Mouse (Mus musculus) liver (tissue): ENCODE results near the gene Gprasp1.
"Not testable (repeated sequence)": the region's sequence is repeated elsewhere in the genome, so short reads cannot be mapped to it uniquely, and the experiment has no call there.

Experiments used
- DNase-seq: peaks from one replicate; pipeline ENCODE4 v3.0.0-alpha.2; 2020; ENCODE audit warnings: mixed read lengths

The Gprasp1 gene

DNA sequence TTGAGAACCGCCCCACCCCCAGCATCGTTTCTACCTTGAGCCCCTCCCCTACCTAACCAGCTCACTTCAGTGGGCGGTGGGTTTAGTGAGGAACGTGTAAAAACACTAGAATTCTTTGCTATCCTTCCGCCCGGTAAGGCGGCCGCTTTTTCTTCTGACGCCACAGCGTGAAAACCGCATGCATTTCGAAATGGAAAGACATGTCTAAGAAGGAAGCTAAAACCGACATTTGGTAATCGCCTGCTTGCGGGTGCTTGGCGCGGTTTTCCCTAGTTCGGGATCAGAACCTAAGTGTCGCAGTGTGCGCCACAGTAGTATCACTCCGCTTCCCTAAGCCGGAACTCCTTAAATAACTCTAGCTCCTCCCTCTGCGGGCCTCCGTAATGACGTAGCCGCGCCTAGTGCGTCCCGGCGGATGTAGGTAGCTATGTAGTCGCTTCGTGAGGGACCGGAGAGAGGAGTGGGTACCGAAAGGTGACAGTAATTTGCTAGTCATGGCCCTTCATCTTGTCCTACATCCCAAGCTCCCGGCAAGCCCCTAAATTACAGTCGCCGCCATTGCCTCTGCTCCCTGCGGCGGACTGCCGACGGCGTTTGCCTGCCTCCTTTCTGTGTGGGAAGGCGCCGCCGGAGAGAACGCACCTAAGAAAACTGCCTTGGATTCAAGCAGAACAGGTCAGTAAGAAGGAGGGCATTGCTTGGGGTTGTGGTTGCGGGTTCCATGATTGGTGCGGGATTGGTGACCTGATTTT lies at the start of gene Gprasp1, which contains the start of gene Armcx5:
Gene Gprasp1, plus strand, starts transcription at position 430 of the 752 bp plus-strand sequence.
Gene Armcx5, plus strand, starts transcription at position 430 of the 752 bp plus-strand sequence.
- DNase-seq = peak; percentile 87

DNA sequence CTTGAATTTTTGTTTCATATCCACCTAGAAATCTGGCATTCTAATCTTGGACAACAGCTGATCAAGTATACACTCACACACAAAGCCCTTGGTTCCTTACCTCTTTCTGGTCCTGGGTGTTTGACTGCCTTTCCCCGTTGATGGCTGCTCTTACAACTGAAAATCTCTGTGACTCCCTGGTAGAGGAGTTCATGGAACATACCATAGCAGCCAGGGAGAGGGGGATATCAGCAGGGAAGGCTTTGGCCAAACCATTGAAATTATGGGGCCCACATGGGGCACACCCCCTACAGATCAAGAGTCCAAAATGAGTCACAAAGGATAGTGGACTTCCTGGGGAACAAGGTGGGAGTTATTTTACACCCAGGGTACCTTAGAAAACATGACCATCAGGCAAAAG lies 48.9 kb upstream of the Gprasp1 start, which contains the start of gene Tcp11x2:
Gene Tcp11x2, minus strand, starts transcription at position 158 of the 400 bp plus-strand sequence.
- DNase-seq = no peak

DNA sequence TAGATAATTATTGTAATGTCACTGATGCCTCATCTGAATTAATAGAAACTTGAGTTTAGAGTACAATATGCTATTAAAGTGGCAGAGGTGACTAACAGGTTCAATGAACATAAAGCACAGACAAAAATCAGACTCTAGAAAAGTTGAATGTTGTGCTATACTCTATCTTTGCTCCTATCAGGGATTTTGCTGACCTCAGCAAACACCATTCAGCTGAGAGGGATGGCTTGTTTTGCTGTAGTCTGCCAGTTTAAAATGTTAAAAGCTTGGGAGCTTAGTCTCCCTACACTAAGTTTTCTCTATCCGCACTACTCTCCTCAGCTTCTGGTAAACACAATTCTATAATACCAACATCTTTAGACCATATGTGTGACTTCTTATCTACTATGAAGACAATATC lies 39.4 kb upstream of the Gprasp1 start:
- no peak for DNase-seq

DNA sequence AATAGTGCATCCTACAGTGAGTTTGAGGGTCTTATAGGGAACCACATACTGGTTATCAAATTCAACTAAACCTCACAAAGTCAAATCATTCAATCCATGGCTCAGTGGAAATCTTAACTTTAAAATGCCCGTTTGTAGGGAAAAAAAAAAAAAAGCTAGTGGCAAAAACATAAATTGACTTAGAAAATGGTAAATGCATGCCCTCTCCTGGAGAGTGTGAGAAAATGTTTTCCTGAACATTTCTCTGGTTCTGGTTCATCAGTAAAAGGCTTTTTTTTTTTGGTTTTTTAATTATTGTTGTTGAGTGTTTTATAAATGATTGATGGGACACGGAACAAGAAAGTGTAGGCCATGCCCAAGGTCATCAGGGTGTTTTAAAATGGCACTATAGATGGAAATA lies 38.2 kb upstream of the Gprasp1 start:
- DNase-seq = no peak

DNA sequence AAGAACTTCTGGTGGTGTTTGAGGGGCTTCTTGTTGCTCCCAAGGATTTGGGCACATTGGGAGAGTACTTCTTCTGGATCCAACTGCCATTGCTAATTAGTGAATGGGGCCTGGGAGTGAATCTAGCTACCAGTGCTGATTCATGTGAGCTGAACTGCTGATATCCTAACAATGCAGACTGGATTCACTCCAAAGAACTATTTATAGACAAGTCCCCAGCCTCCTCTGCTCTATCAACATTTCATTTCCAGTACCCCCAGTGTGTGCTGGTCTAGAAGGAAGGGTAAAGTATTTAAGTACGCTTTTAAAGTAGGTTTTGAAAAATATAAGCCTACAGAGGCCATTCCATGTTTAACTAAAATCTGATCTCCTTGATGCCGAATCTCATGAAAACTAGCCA lies 29.7 kb upstream of the Gprasp1 start:
- DNase-seq = no peak

DNA sequence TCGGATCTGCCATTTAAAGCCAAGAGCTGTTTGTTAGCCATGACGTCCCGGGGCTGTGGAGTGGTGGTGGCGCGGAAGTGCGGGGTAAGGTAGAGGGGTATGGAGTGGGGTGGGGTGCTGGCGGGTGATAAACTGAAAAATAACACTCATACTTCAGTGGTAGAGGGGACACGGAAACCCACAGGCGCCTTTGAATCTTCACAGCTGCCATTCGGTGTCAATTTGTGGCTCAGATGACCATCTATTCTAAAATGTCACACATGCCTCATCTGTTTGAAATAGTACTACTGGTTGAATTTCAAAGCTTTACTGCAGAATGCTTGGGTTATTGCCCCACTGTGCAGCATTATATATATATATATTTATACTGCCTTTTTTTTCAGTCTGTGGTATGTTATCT lies 17.4 kb upstream of the Gprasp1 start, which contains the start of gene Tmsb15a:
Gene Tmsb15a, minus strand, starts transcription at position 101 of the 400 bp plus-strand sequence.
- no peak for DNase-seq

DNA sequence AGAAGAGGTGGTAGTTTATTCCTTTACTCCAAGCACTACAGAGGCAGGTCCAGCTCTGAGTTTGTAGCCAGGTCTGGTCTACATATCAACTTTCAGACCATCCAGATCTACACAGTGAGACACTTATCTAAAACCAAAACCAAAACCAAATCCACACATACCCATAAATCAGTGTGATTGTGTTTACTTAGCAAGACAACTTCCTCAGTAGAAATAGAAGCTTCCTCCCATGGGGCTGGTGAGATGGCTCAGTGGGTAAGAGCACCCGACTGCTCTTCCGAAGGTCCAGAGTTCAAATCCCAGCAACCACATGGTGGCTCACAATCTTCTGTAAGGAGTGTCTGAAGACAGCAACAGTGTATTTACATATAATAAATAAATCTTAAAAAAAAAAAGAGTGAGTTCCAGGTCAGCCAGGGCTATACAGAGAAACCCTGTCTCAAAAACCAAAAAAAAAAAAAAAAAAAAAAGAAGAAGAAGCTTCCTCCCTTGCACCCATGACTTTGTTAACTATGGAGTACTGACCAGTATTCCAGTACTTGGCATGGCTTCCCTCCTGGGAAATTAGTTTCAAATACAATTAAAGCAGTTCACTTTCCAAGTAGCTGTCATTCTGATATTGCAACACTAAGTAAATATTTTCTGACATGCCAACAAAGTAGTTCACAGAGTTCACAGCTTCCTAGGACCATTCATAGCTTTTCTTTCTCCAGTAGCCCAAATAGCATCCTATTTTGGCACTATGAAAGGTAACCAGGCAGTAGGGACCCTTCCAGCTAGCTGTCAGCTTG lies 3.6 kb upstream of the Gprasp1 start:
- DNase-seq = no peak

DNA sequence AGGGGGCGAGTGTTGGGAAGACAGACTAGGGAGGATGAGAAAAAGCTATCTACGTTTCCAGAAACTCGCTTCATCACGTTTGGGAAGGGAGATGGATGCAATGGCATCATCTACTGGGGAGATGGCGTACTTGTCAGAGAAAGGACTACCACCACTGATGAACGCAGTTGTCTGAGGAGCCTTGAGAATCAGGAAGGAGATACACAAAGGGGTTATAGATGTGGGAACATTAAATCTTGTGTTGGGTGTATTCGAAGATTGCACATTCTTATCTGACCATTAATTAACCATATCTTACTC lies 473 bp downstream of the Gprasp1 start:
- DNase-seq = no peak

DNA sequence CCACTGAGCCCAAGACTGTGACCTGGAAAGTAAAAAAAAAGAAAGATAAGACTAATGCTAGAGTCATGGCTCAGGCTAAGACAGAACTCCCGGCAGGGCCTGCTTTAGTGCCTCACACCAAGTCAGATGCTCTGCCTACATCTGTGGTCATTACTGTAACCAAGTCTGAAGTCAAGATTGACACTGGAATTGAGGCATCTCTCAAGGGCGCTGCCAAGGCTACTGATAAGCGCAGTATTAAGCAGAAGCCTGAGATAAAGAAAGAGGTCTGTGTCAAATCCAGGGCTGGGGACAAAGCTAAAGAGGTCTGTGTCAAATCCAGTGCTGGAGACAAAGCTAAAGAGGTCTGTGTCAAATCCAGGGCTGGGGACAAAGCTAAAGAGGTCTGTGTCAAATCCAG lies 2.8 kb downstream of the Gprasp1 start:
- DNase-seq = not testable (repeated sequence)

DNA sequence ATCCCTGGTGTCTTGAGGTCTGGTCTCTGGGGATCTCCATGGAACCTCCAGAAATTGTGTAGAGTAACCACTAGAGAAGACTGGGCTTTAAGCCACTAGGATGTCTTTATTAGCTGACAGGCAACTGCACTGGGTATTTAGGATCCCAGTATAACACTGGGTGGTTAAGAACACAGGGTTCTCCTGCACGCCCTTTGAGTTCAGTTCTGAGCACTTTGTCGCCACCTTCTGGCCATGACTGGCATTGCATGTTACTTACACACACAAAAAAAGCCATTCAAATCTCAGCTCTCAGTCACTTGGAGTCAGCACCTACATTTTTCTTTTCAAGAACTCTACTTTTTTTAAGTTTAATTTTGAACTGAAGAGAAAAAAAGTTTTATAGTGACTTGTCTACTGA lies 10.3 kb downstream of the Gprasp1 start:
- DNase-seq = peak; percentile 71

DNA sequence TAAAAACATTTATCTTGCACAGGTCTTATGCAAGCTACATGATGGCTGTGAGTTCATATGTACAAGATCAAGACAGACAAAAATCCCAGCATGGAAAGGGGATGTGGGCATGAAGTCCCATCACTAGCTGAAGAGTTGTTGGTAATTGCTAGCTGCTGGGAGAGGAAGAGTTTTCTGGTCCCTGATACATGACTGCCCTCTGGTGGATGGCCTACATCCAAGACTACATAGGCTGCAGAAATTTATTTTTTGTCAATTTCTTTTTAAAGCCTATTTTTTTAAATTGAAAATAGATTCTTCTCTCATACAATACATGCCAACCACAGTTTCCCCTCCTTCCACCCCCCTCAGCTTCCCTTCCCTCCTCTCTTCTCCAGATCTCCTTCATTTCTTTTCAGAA lies 19.2 kb downstream of the Gprasp1 start:
- peak; percentile 5 for DNase-seq

DNA sequence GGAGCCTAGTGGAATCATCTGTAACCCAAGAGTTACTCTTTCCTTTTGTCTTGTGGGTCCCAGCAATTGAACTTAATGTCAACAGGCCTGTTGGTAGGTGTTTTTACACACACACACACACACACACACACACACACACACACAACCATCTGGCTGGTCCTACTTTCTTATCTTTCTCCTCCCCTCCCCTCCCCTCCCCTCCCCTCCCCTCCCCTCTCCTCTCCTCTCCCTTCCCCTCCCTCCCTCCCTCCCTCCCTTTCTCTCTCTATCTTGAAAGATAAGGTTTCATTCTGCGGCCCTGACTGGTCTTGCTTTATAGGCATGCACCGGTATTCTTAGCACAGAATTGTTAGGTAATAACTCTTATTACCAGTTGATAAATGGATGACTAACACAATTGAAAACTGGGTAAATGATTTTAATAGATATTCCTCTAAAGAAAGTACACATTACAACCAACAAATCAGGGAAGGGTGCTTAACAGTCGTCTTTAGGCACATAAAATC lies 25.6 kb downstream of the Gprasp1 start:
- DNase-seq = peak; percentile 3

DNA sequence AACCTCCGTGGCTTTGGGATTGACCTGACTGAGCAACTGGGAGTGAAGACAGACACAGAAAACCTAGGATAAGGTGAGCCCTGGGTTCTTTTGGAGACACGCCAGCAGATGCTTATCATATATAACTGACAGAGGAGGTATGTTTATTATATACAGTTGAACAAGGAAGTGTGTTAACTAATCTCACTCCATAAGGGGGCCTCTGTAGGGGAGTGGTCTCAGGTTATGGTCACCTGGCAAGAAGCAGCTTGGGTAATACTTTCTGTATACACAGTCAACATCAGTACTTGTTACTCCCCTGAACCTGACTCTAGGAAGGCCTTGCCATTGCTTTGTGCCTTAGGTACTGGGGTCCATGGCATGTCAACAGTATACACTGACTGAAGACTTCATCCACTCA lies 26.0 kb downstream of the Gprasp1 start:
- DNase-seq = no peak

DNA sequence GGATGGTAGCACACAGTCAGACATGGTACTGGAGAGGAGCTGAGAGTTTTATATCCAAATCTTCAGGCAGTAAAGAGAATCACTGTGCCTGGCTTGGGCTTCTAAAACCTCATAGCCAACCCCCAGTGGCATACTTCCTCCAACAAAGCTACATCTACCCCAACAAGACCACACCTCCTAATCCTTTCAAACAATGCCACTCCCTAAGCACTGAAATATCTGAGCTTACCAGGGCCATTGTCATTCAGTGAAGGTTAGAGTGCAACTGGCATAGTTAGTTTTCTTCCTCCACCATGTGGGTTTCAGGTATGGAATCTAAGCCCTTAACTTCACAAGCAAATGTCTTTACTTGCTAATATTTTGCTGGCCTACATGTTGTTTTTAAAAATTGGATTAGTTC lies 49.0 kb downstream of the Gprasp1 start:
- no peak for DNase-seq

DNA sequence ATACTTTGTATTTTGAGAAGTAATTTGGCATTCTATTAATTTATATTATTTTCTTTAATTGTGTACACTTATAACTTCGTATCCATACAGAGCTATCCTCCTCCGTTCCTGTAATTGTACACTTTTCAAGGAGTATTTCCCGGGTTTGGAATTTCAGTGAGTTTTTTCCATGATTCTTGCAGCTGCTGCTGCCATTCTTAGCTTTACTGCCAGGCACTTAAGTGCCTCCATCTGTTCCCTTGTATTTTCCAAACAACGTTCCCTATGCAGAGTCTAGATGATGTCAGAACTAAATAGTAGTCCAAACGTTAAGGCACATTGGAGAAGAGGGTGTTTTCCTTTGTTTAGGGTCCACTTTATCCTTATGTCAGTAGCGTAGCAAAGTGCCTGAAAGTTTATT lies 49.8 kb downstream of the Gprasp1 start:
- DNase-seq = no peak

DNA sequence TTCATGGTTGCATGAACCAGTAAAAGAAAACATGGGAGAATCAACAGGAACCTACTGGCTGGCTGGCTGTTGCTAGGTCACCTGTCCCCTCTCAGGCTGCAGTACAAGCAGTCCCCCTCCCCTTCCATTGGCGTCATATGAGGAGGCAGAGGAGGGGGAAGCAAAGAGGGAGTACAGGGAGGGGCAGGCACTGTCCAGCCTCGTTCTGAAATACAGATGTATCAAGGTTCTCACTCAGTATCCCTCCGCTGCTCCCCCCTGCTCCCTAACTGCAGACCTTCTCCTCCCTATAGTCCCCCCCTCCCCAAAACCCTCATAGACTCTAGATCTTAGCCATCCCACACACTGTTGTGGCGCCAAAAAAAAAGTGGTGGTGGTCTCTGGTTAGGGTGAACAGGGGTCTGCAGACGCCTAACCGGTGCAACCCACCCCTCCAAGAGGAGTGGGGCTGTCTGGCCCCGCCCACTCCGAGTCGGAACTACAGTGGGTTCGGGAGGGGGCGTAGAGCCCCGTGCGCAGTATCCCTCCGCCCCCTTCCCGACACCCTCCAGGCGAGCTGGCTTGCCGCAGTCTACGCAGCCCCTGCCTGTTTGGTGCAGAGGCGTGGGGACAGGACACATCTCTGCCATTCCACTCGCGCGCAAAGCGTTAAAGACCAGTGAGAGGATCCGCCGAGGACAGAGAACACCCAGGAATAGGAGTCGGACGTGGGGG lies 53.2 kb downstream of the Gprasp1 start:
- DNase-seq = peak; percentile 55

DNA sequence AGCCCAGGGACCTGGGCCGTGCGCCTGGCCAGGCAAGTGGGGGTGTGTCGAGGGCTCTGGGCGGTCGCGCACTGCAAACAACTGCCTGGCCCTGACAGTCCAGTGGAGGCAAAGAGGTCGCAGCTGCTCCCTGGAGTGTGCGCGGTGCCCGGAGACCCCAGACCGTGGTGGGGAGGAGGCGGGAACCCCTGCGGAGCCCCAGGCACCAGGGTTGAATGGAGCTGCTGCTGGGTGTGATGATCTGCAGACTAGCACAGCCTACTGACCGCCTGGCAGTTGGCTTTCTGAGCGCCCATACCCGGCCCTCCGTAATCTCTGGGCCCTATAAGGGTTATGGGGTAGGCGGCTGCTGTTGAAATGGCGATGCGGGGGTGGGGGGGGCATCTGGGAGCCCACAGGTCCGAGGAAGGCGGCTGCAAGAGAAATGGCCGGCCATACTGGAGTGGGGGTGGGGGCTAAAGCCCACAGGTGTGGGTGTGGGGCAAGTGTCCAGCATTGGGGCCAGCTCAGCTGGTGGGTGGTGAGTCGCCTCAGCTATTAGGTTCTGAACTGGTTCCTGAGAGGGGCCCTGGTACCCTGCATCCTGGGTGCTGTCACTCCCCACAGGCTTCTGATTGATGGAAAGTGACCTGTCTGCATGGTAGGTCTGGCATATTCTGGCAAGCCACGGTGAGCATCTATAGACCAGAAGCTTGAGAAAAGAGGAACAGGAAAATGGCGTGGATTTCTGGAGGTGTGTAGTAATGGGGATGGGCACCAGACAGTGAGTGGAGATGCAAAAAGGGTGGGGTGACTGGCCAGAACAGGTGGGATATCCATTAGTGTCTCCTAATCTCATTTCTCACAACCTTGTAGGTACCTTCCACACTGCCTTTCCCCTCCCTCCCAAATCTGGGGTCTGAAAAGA lies 54.0 kb downstream of the Gprasp1 start:
- DNase-seq = not testable (repeated sequence)

DNA sequence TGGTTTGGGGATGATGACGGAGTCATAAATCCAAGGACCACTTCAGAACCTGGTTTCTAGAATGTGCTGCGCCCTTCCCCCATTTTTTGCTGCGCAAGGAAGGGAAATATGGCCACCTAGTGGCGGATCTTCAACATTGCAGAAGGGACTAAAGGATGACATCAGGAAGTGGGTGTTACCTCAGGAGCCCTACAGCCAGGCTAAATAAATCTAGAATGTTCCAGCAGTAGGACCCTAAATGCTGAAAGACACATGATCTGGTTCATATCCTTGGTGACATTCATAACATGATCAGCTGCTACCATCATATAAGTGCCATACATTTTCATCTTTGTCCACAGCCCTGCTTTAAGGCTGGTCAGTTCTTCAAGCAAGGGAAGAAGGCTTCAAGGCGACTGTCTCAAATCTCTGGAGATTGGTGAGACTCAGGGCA lies 54.7 kb downstream of the Gprasp1 start, which contains the start of gene Bhlhb9:
Gene Bhlhb9, plus strand, starts transcription at position 383 of the 433 bp plus-strand sequence.
- DNase-seq = peak; percentile 36

DNA sequence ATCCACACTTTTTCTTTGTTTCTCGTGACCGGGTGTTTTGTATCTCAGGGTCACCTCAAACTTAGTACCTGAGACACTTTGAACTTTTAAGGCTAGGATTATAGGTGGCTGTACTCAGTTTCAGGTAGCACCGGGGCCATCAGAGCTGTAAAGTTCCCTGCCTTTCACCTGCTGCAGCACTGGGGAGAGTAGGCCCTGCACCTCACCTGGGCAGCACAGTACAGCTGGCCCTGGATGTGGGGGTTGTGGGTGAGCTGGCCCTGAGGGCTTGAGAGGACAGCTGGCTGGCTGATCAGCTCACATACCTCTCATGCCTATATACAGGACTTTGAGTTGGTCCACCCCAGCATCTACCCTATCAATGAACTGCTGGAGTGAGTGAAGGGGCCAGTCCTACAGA lies 61.6 kb downstream of the Gprasp1 start:
- no peak for DNase-seq

DNA sequence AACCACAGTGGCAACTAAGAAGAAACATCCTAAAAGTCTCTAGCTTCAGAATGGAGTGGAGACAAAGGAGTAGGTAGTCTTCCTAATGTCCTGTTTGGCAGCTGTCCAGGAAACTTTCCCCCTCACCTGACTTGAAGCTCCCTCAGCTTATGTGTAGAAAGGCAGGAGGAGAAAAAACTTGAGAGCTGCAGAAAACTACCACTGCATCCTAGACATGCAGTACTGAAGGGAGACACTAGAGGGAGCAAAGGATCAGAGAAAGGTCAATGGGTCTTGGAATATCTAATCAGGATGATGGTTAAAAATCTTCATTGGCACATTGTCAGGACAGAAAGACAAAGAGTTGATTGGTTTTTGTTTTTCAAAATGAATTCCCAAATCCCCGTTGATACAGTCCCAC lies 63.2 kb downstream of the Gprasp1 start:
- DNase-seq = no peak

DNA sequence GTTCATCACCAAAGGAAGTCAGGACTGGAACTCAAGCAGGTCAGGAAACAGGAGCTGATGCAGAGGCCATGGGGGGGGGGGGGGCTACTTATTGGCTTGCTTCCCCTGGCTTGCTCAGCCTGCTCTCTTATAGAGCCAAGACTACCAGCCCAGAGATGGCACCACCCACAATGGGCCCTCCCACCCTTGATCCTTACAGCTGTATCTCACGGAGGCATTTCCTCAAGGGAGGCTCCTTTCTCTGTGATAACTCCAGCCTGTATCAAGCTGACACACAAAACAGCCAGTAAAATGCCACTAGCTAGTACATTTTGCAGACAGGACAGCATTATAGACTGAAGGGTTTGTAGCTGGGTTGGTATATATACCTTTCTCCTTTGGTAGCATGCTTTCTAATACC lies 93.4 kb downstream of the Gprasp1 start:
- DNase-seq = not testable (repeated sequence)

DNA sequence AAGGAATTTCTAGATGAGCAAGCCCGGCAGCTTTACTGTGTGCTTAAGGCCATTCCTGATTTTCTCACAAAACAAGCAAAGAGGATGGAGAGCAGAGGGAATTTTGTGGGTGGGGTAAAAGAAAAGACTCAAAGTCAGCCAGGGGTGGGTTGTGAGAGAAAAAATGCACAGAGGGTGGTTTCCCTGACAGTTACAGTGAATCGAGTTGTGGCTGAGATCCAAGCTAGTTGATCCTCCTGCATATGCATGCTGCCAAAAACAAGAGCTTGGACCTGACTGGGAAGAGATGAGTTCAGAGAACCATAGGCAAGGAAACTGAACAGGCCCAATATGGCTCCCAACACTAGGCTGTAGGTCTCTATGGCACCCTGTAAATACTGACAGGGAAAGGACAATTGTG lies 95.4 kb downstream of the Gprasp1 start:
- DNase-seq = no peak
